Mouse (Mus musculus): ENCODE results near the gene Tcerg1l. TPM values are rescaled to one million over a fixed set of nuclear protein-coding genes. Genes with fewer than 3 reads are reported as not detected.
A peak's percentile ranks its signal among the peaks of the same experiment; 100 is the strongest.

Tcerg1l gene
- total RNA-seq (2021), result under 1 TPM in 1 of 2 experiments, not detected in 1; 0.16 TPM
- long read RNA-seq, experiment 1, result 0 reads
- long read RNA-seq, experiment 2, result 0 reads

GRCm38 (mm10) chr7:138397485-138398181 lies at the start of gene Tcerg1l:
Gene Tcerg1l (minus strand): TSS chr7:138397730.
- no peak for DNase-seq

- DNase-seq, result no peak
Measured at GRCm38 (mm10) chr7:138442096-138442495, 44.6 kb upstream of the Tcerg1l start.

- DNase-seq, result no peak
Measured at GRCm38 (mm10) chr7:138432541-138432940, 35.0 kb upstream of the Tcerg1l start.

- DNase-seq, result no peak
Measured at GRCm38 (mm10) chr7:138431456-138431855, 33.9 kb upstream of the Tcerg1l start.

- no peak for DNase-seq
Measured at GRCm38 (mm10) chr7:138429916-138430315, 32.4 kb upstream of the Tcerg1l start.

- DNase-seq, result peak; percentile 46 to 73
Measured at GRCm38 (mm10) chr7:138428826-138429225, 31.3 kb upstream of the Tcerg1l start.

DNA sequence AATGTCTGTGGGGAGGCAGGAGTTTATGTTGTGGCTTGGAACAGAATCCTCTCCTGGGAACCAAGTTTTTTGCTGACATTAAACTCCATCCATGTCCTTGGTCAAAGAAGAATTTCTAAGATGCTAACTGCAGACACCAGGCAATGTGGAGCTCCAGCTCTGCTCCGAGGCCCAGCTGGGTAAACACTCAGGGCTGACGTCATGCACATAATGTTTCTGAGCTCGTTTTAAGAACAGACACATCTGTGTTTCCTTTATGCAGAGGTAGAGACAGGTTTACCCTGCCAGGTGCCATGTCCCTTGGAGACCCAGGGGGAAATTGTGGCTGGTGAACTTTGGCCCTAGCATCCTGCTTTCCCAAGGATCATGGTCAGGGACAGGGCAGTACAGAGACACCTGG lies 29.9 kb upstream of the Tcerg1l start:
- no peak for DNase-seq

GRCm38 (mm10) chr7:138413496-138413895 lies 16.0 kb upstream of the Tcerg1l start:
- DNase-seq, result no peak

- DNase-seq, result no peak
Measured at GRCm38 (mm10) chr7:138401641-138402040, 4.1 kb upstream of the Tcerg1l start.

DNA sequence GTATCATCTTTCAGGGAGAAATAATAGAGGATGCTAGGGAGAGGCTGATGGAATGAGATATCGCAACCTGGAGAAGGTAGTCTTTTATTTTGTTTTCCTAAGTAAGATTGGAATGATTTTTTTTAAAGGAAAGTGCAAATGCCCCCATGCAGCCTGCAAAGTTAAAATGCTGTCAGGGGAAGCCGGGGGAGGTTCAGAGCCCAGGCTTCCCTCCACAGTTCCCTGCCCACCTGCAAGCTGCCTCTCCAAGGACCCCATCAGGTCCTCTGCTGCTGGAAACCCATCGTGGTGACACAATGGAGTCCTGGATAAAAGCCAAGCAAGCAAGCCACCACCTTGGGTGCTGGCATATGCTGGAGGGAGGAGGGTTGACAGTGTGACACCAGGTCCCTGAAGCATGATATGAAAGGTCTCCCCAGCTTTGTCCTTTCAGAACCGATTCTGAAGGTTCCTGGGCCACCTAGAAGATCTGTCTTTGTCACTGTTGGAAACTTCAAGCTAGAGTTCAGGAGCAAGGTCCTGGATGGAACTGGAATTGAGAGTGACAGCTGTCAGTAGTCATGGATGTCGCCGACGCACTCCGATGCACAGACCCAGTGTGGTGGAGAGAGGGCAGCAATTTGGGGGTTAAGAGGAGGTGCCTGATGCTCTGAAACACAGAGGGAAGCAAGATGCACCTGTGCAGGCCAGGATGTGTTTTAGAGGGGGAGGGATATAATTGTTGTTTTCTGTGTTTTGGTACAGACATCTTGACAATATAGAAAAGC lies 3.2 kb upstream of the Tcerg1l start:
- no peak for DNase-seq

GRCm38 (mm10) chr7:138398182-138398793 lies 758 bp upstream of the Tcerg1l start:
- DNase-seq, result peak; percentile 15 to 40

DNA sequence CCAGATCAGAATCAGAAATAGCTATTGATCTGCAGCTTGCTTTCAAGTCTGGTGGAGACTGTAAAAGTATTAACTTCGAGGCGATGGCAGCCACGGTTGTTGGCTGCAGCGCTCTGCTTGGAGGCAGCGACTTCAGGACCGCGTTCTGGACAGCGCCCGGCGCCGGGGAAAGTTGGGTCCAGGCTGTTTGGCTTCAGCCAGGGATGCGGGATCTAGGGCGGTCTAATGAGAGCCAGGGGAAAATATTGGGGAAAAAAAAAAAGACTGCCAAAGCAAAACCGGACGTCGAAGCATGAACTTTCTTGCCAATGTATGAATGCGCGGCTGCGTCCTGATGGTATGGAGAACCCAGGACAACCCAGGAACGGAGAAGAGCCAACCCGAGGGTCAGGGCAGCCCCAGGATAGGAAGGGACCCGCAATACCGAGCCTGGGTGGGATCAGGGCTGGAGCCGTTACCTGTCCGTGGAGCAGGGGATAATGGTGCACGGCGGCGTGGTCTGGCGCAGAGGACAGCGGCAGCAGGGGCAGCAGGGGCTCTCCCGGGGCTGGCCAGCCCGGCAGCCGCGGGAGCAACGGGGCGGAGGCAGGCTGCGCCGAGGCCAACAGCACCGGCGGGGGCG lies 556 bp downstream of the Tcerg1l start:
- peak; percentile 61 to 63 for DNase-seq

GRCm38 (mm10) chr7:138396109-138396862 lies 1.2 kb downstream of the Tcerg1l start:
- no peak for DNase-seq

DNA sequence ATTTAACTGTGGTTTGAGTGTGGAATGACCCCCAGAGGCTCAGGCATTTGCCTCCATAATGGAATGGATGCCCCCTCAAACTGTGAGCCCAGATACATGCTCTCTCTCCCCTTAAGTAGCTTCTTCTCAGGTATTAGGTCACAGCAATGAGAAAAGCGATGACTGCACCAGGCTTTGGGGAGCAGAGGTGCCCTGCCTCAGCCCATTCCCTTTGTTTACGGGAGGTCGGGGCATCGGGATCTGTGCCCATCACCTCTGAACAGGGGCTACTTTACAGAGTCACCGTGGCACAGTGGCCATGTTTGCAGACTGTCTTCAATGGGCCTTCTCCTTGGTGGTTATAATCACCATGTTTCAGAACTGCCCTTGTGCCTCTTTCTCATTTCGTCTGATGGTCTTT lies 7.6 kb downstream of the Tcerg1l start:
- DNase-seq, result no peak

GRCm38 (mm10) chr7:138389071-138389470 lies 8.5 kb downstream of the Tcerg1l start:
- DNase-seq, result no peak

GRCm38 (mm10) chr7:138379221-138379620 lies 18.3 kb downstream of the Tcerg1l start:
- DNase-seq, result no peak

DNA sequence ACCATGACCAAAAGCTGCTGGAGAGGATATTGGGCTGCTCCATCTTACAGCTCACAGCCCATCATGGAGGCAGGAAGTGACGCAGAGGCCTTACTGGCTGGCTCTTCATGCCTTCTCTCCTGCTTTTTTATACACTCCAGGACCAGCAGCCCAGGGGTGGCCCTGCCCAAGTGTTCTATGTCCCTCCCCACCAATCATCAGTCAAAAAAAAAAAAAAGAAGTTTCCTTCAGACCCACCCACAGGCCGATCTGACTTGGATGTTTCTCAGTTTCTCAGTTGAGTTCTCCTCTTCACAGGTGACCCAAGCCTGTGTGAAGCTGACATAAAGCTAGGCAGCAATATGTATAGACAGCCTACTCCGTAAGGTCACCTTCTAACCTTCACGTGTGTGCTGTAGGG lies 19.0 kb downstream of the Tcerg1l start:
- DNase-seq, result no peak

- no peak for DNase-seq
Measured at GRCm38 (mm10) chr7:138375573-138375972, 22.0 kb downstream of the Tcerg1l start.

DNA sequence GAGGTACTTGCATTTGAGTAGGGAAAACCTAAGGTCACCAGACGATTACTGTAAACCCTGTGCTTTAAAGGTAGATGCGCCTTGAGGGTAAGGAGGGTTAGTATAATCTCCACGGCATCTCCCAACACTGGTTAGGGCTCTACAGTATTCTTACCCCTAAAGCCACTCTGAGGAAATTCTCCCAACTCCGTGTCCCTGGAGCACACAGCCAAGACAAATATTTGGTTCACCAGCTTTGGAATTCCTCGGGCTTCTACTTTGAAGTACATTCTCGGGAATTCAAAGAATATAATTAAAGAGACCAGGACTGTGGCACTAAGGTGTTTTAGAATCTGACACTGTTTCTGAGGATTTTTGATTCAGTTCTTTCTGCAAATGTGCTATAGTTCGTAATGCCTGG lies 23.2 kb downstream of the Tcerg1l start:
- no peak for DNase-seq

GRCm38 (mm10) chr7:138373530-138373929 lies 24.0 kb downstream of the Tcerg1l start:
- no peak for DNase-seq

DNA sequence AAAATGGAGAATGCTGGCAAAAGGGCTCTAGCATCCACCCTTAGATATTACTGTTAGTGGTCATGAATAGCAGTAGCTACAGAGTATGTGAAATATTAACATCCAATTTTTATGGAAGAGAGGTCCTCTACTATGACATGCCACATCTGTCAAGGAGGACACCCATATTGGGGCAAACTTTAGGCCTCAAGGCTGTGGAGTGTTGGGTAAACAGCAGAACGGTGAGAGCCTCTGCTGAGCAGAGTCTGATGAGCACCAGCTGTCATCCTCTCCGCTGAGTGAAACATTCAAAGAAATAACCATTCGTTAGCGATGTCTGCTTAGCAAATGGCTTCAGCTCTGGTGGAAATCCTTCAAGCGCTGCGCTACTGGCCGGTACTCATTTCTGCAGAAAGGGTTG lies 30.0 kb downstream of the Tcerg1l start:
- DNase-seq, result no peak

DNA sequence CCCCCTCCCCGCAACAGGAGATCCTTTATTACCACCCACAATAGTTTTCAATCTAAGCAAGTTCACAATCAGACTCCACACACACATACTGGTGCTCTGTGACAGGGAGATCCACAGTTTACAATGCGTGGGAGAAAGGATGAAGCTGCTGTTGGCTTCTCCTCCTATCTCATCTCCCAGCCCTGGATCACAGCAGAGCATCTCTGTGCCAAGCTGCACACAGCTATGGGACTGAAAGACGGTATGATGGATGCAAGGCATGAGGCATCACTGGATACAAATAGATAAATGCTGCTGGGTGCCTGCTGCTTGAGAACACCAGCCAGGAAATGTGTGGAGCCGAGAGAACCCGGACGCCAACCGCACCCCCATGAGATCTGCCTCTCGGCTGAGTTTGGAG lies 32.0 kb downstream of the Tcerg1l start:
- no peak for DNase-seq
